Mouse (Mus musculus) left cerebral cortex, adult 2 months (tissue): Measurements from ENCODE around the gene Tec. TPM values are rescaled to one million over a fixed set of nuclear protein-coding genes. Genes with fewer than 3 reads are reported as not detected.

ENCODE experiments used
- DNase-seq, 2 experiments: peaks; one replicate each; pipeline ENCODE4 v3.0.0; 2021 to 2022; ENCODE audit warnings: low spot score in 2 of 2, mixed read lengths in 1 of 2; ENCODE audit errors: extremely low spot score in 1 of 2
- H3K27ac ChIP-seq: fragments of 200-600 bp; 2 replicates; pipeline ENCODE4 v1.8.1; 2022
- H3K4me3 ChIP-seq: fragments of 200-600 bp; 2 replicates; pipeline ENCODE4 v1.8.1; 2022
- CTCF ChIP-seq: fragments of 200-600 bp; IDR thresholded peaks from 2 replicates; pipeline ENCODE4 v1.8.1; 2022; ENCODE audit warnings: antibody characterized with exemption, mild to moderate bottlenecking, moderate library complexity
- intact Hi-C: fragments of 180-260 bp; cut with DNase I; formaldehyde crosslinking; loops from one replicate; pipeline ENCODE4 v1.15.1; 2025
- total RNA-seq, 2 experiments: library from RNA; stranded (reverse); gene quantifications; 2 replicates each; pipeline ENCODE4 v1.2.3; 2021

The Tec gene
- total RNA-seq, 2 experiments from 2014 or later: 3.4 to 3.8 TPM

GRCm38 (mm10) chr5:72850926-72851673 is 17.2 kb downstream of the Tec start:
- intact Hi-C loops: no loop called here
- Histone ChIP-seq H3K4me3 (no peak overlapping the region), H3K27ac (no peak overlapping the region)
- DNase-seq: no peak
- no peak for TF ChIP-seq CTCF

DNA sequence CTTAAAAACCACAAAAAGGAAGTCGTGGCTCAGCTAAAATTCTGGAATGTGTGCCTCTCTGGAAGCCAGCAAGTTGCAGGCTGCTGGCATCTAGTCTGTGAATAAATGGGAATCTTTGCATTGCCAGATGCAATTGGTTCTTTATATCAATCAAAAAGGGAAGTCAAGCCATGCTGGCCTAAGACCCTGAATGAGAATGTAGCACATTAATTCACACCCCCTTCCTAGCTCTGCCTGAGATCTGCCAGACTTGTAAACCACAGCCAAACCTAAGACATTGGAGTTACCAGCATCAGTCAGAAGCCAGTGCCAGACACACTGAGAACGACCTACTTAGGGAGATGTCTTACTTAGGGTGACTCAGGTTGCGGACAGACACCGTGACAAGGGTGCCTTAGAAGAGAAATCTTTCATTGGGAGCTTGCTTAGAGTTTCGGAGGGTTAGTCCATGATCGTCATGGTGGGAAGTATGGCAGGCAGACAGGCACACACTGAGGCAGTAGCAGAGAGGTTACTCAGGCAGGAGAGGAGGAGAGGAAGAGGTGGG is 19.3 kb downstream of the Tec start:
- no peak for TF ChIP-seq CTCF
- Histone ChIP-seq H3K4me3 (no peak overlapping the region), H3K27ac (no peak overlapping the region)
- no peak for DNase-seq
- intact Hi-C loops: no loop called here

GRCm38 (mm10) chr5:72846712-72847111 is 21.6 kb downstream of the Tec start:
- H3K27ac ChIP-seq: no peak overlapping the region
- intact Hi-C loops: no loop called here
- no peak for TF ChIP-seq CTCF
- DNase-seq: no peak
- H3K4me3 ChIP-seq: no peak overlapping the region

DNA sequence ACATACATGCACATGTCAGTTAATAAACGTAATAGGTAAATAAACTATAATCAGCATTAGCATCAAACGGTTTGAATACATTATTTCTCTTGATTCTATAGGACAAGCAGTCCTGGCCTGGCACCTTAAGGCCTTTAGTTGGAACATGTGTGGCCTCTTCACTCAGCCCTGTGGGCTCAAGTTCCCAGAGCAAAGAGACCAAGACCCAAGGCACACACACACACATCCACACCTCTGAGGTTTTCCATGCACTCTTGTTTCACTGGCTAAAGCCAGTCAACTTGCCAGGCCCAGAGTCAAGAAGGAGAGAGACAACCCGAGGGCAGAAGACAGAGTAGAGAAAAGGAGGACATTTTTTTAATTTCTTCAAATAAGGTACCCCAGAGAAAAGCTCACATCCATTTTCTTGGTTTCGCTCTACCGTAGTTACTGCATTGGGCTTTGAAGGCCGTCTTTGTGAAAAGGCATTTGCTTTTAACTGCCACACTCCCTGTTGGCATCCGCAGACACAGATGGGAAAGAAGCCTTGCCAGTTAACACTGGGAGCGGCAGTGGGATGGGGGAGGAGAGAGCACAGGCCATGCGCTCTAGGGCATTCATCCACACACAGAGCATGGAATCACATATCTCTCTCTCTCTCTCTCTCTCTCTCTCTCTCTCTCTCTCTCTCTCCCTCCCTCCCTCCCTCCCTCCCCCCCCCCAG is 22.2 kb downstream of the Tec start:
- no peak overlapping the region for H3K27ac ChIP-seq
- H3K4me3 ChIP-seq: no peak overlapping the region
- DNase-seq: no peak
- TF ChIP-seq CTCF: no peak
- intact Hi-C loops: no loop called here

DNA sequence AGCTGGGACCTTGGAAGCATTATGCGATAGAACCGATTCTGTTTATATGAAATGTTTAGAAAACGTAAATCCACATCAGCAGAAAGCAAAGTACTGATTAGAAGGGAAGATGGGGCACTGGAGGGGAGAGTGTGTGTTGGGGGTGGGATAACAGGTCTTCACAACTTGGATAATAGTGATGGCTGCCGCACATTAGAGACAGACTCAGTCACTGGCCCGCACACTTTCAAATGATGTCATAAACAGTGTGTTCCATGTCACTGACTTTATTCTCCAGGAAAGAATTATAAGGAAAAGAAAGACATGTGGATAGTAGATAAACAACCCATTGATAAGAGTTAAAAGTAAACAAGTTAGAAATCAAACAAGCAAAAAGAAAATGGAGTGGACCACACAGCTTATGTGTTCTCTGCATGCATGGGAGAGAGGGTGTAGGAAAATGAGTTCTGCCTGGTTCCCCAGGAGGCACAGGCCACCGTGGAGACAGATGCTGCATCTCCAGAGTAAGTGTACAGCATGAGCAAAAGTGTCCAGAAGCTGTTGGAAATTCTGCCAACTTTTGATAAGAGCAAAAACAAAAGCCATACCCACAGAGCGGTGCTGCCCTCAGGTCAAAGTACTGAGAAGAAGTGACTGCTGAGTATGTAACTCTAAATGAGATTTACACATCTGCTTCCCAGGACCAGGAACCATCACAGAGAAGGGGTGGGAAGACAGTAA is 23.3 kb downstream of the Tec start:
- H3K27ac ChIP-seq: no peak overlapping the region
- H3K4me3 ChIP-seq: no peak overlapping the region
- TF ChIP-seq CTCF: no peak
- intact Hi-C loops: no loop called here
- DNase-seq: no peak

- H3K27ac ChIP-seq: no peak overlapping the region
- H3K4me3 ChIP-seq: no peak overlapping the region
- DNase-seq: no peak
- no peak for TF ChIP-seq CTCF
- intact Hi-C loops: no loop called here
Measured at GRCm38 (mm10) chr5:72844294-72844693, 24.0 kb downstream of the Tec start.

- intact Hi-C loops: no loop called here
- TF ChIP-seq CTCF: no peak
- no peak overlapping the region for H3K27ac ChIP-seq
- DNase-seq: no peak
- H3K4me3 ChIP-seq: no peak overlapping the region
Measured at GRCm38 (mm10) chr5:72839655-72840054, 28.6 kb downstream of the Tec start.

DNA sequence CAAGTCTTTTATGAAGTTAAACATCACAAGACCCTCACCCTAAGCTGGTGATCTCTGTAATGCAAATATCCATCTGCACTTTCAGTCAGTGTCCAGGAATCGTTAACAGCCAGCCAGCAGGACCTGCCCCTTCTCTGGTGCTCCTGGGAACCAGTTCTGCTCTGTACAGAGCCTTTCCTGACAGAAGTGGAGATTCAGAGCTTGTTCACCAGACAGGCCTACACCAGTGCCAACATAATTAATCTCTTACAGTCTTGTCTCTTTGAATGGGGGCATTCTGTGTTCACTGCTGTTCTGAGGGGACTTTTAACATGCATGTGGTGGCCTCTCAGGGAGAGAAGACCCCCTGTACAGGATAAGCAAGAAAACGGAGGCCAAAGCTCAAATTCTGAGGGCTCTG is 29.3 kb downstream of the Tec start:
- TF ChIP-seq CTCF: no peak

DNA sequence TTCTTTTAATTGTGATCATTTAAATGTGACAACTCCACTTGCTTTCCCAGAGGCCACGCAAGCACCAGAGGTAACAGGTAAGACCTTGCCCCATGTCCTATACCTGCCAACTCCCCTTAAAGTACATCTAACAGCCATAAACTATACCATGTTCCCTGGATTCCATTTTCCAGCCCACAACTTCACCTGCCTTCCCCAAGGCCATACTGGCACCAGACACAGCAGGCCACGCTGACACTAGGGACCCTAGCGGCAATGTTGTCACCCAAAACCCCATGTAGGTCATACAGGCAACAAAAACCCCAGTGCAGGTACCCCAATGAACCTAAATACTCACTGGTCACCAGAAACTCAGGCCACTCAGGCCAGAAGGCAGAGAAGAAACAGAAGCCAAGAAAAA is 32.6 kb downstream of the Tec start:
- DNase-seq: no peak
- Histone ChIP-seq H3K4me3 (no peak overlapping the region), H3K27ac (no peak overlapping the region)
- no peak for TF ChIP-seq CTCF
- intact Hi-C loops: no loop called here

More for the DNA sequence above, 29.3 kb downstream of the Tec start:
- intact Hi-C loops: no loop called here
- no peak overlapping the region for H3K27ac ChIP-seq
- no peak for DNase-seq
- no peak overlapping the region for H3K4me3 ChIP-seq

- intact Hi-C loops: no loop called here
- no peak for DNase-seq
- TF ChIP-seq CTCF: no peak
- no peak overlapping the region for H3K27ac ChIP-seq
- no peak overlapping the region for H3K4me3 ChIP-seq
Measured at GRCm38 (mm10) chr5:72832904-72833765, 35.1 kb downstream of the Tec start.

- Histone ChIP-seq H3K27ac (no peak overlapping the region), H3K4me3 (no peak overlapping the region)
- no peak for DNase-seq
- TF ChIP-seq CTCF: no peak
- intact Hi-C loops: no loop called here
Measured at GRCm38 (mm10) chr5:72832191-72832590, 36.1 kb downstream of the Tec start.
